Mouse (Mus musculus): ENCODE data around the gene Notch1. TPM values are rescaled to one million over a fixed set of nuclear protein-coding genes. Genes with fewer than 3 reads are reported as not detected.

Gene Notch1
- polyA plus RNA-seq, 1 experiment from 2014 or later, result 24.3 TPM

- H3K9me3 ChIP-seq, result no peaks in the 10 kb centered on the region
- H3K4me3 ChIP-seq, result no peak overlapping the region
- no peak for ATAC-seq (ENCODE audit: insufficient number of reproducible peaks, low FRiP score, low TSS enrichment, low read depth)
- no peaks in the 10 kb centered on the region for H3K27me3 ChIP-seq
- no peak overlapping the region for H3K27ac ChIP-seq
- no peak overlapping the region for H3K9ac ChIP-seq
- WGBS, result 91% methylated on average over 11 of the region's 11 CpGs
- peaks cover 99% of the 10 kb centered on the region for H3K36me3 ChIP-seq
- no peak overlapping the region for H3K4me2 ChIP-seq
- H3K4me1 ChIP-seq, result no peaks in the 10 kb centered on the region
Observed at GRCm38 (mm10) chr2:26472312-26473090, 44.0 kb downstream of the Notch1 start.

GRCm38 (mm10) chr2:26471652-26472285 lies 44.7 kb downstream of the Notch1 start:
- no peak for ATAC-seq (ENCODE audit: insufficient number of reproducible peaks, low FRiP score, low TSS enrichment, low read depth)
- Histone ChIP-seq H3K4me2 (no peak overlapping the region), H3K4me3 (no peak overlapping the region), H3K36me3 (peaks cover 99% of the 10 kb centered on the region), H3K27ac (no peak overlapping the region), H3K4me1 (no peaks in the 10 kb centered on the region), H3K9ac (no peak overlapping the region), H3K27me3 (no peaks in the 10 kb centered on the region), H3K9me3 (no peaks in the 10 kb centered on the region)
- WGBS, result 86% methylated on average over 6 of the region's 6 CpGs

GRCm38 (mm10) chr2:26470967-26471366 lies 45.5 kb downstream of the Notch1 start:
- Histone ChIP-seq H3K27me3 (no peaks in the 10 kb centered on the region), H3K4me2 (no peak overlapping the region), H3K9ac (no peak overlapping the region), H3K9me3 (no peaks in the 10 kb centered on the region), H3K4me1 (no peaks in the 10 kb centered on the region), H3K4me3 (no peak overlapping the region), H3K36me3 (peaks cover 99% of the 10 kb centered on the region), H3K27ac (no peak overlapping the region)
- ATAC-seq (ENCODE audit: insufficient number of reproducible peaks, low FRiP score, low TSS enrichment, low read depth), result no peak
- WGBS, result 90% methylated on average over 17 of the region's 17 CpGs

- H3K4me1 ChIP-seq, result no peaks in the 10 kb centered on the region
- no peak overlapping the region for H3K27ac ChIP-seq
- no peak overlapping the region for H3K4me2 ChIP-seq
- H3K9ac ChIP-seq, result no peak overlapping the region
- H3K27me3 ChIP-seq, result no peaks in the 10 kb centered on the region
- no peaks in the 10 kb centered on the region for H3K9me3 ChIP-seq
- ATAC-seq (ENCODE audit: insufficient number of reproducible peaks, low FRiP score, low TSS enrichment, low read depth), result no peak
- H3K4me3 ChIP-seq, result no peak overlapping the region
- H3K36me3 ChIP-seq, result peaks cover 97% of the 10 kb centered on the region
- WGBS, result 92% methylated on average over 15 of the region's 15 CpGs
Observed at GRCm38 (mm10) chr2:26468376-26468775, 48.1 kb downstream of the Notch1 start.

GRCm38 (mm10) chr2:26463412-26463811 lies 53.1 kb downstream of the Notch1 start:
- H3K36me3 ChIP-seq, result peaks cover 90% of the 10 kb centered on the region

GRCm38 (mm10) chr2:26462980-26463379 lies 53.5 kb downstream of the Notch1 start:
- Histone ChIP-seq H3K9me3 (no peaks in the 10 kb centered on the region), H3K27ac (no peak overlapping the region), H3K4me1 (peaks cover 25% of the 10 kb centered on the region), H3K27me3 (no peaks in the 10 kb centered on the region), H3K4me3 (no peak overlapping the region), H3K9ac (no peak overlapping the region), H3K4me2 (no peak overlapping the region), H3K36me3 (peaks cover 90% of the 10 kb centered on the region)
- ATAC-seq (ENCODE audit: insufficient number of reproducible peaks, low FRiP score, low TSS enrichment, low read depth), result no peak
- 79% methylated on average over 3 of the region's 3 CpGs for WGBS

More at GRCm38 (mm10) chr2:26463412-26463811, 53.1 kb downstream of the Notch1 start:
- 94% methylated on average over 6 of the region's 6 CpGs for WGBS
- ATAC-seq (ENCODE audit: insufficient number of reproducible peaks, low FRiP score, low TSS enrichment, low read depth), result no peak
- Histone ChIP-seq H3K4me2 (no peak overlapping the region), H3K9ac (no peak overlapping the region), H3K4me3 (no peak overlapping the region), H3K27me3 (no peaks in the 10 kb centered on the region), H3K4me1 (peaks cover 21% of the 10 kb centered on the region), H3K27ac (no peak overlapping the region), H3K9me3 (no peaks in the 10 kb centered on the region)

- Histone ChIP-seq H3K4me2 (no peak overlapping the region), H3K27me3 (no peaks in the 10 kb centered on the region), H3K36me3 (peaks cover 84% of the 10 kb centered on the region), H3K9ac (no peak overlapping the region), H3K27ac (0 out of 2 replicates have a peak overlapping the region, but pooled peaks have one; percentile 17), H3K4me1 (peaks cover 25% of the 10 kb centered on the region), H3K9me3 (no peaks in the 10 kb centered on the region), H3K4me3 (no peak overlapping the region)
- no peak for ATAC-seq (ENCODE audit: insufficient number of reproducible peaks, low FRiP score, low TSS enrichment, low read depth)
- 89% methylated on average over 5 of the region's 5 CpGs for WGBS
Observed at GRCm38 (mm10) chr2:26461667-26462066, 54.8 kb downstream of the Notch1 start.

- H3K9me3 ChIP-seq, result no peaks in the 10 kb centered on the region
- no peak overlapping the region for H3K27ac ChIP-seq
- ATAC-seq (ENCODE audit: insufficient number of reproducible peaks, low FRiP score, low TSS enrichment, low read depth), result no peak
- H3K9ac ChIP-seq, result no peak overlapping the region
- peaks cover 25% of the 10 kb centered on the region for H3K4me1 ChIP-seq
- H3K4me2 ChIP-seq, result no peak overlapping the region
- H3K27me3 ChIP-seq, result no peaks in the 10 kb centered on the region
- peaks cover 76% of the 10 kb centered on the region for H3K36me3 ChIP-seq
- WGBS, result 87% methylated on average over 13 of the region's 13 CpGs
- H3K4me3 ChIP-seq, result no peak overlapping the region
Observed at GRCm38 (mm10) chr2:26460837-26461236, 55.6 kb downstream of the Notch1 start.

GRCm38 (mm10) chr2:26460097-26460646 lies 56.3 kb downstream of the Notch1 start:
- Histone ChIP-seq H3K4me3 (no peak overlapping the region), H3K4me2 (no peak overlapping the region), H3K27me3 (no peaks in the 10 kb centered on the region), H3K27ac (0 out of 2 replicates have a peak overlapping the region, but pooled peaks have one; percentile 11), H3K4me1 (peaks cover 25% of the 10 kb centered on the region), H3K36me3 (peaks cover 71% of the 10 kb centered on the region), H3K9ac (no peak overlapping the region), H3K9me3 (no peaks in the 10 kb centered on the region)
- WGBS, result 91% methylated on average over 16 of the region's 16 CpGs
- ATAC-seq (ENCODE audit: insufficient number of reproducible peaks, low FRiP score, low TSS enrichment, low read depth), result no peak

- H3K9me3 ChIP-seq, result no peaks in the 10 kb centered on the region
- 0 out of 2 replicates have a peak overlapping the region, but pooled peaks have one; percentile 11 for H3K27ac ChIP-seq
- H3K4me1 ChIP-seq, result peaks cover 25% of the 10 kb centered on the region
- ATAC-seq (ENCODE audit: insufficient number of reproducible peaks, low FRiP score, low TSS enrichment, low read depth), result no peak
- H3K4me3 ChIP-seq, result no peak overlapping the region
- H3K4me2 ChIP-seq, result no peak overlapping the region
- H3K9ac ChIP-seq, result no peak overlapping the region
- 48% methylated on average over 6 of the region's 6 CpGs for WGBS
- no peaks in the 10 kb centered on the region for H3K27me3 ChIP-seq
- peaks cover 64% of the 10 kb centered on the region for H3K36me3 ChIP-seq
Observed at GRCm38 (mm10) chr2:26459478-26459877, 57.0 kb downstream of the Notch1 start.

GRCm38 (mm10) chr2:26458402-26459124 lies 57.9 kb downstream of the Notch1 start:
- peak; percentile 64; the same call in 1 of the 2 replicates for ATAC-seq (ENCODE audit: insufficient number of reproducible peaks, low FRiP score, low TSS enrichment, low read depth)
- Histone ChIP-seq H3K9ac (no peak overlapping the region), H3K9me3 (no peaks in the 10 kb centered on the region), H3K36me3 (peaks cover 56% of the 10 kb centered on the region), H3K27ac (peak overlapping the region; percentile 75), H3K27me3 (no peaks in the 10 kb centered on the region), H3K4me2 (no peak overlapping the region), H3K4me3 (no peak overlapping the region), H3K4me1 (peaks cover 25% of the 10 kb centered on the region)
- 28% methylated on average over 7 of the region's 7 CpGs for WGBS
